Mouse (Mus musculus) intestine, postnatal 0 days (tissue): Measurements from ENCODE around the gene Igf2bp3. TPM values are rescaled to one million over a fixed set of nuclear protein-coding genes. Genes with fewer than 3 reads are reported as not detected.
A peak's percentile ranks its signal among the peaks of the same experiment; 100 is the strongest.

ENCODE experiments used
- ATAC-seq: fragments of 200-750 bp; cut with Nextera tagmentation; 2 replicates; pipeline ENCODE4 v1.8.0; 2017; ENCODE audit warnings: mild to moderate bottlenecking, moderate TSS enrichment, moderate library complexity
- H3K27ac ChIP-seq: fragments of 300-500 bp; sonication (generic); 2 replicates; pipeline ENCODE4 v1.5.1; 2014; ENCODE audit warnings: mild to moderate bottlenecking, low read depth, low read length, moderate library complexity
- H3K27me3 ChIP-seq: fragments of 300-500 bp; sonication (generic); replicated peaks from 2 replicates; pipeline ENCODE4 v1.6.1; 2014; ENCODE audit warnings: low read length, mixed read lengths; ENCODE audit not compliant: control insufficient read depth, insufficient read depth
- H3K36me3 ChIP-seq: fragments of 300-500 bp; sonication (generic); 2 replicates; pipeline ENCODE4 v1.6.1; 2014; ENCODE audit warnings: mild to moderate bottlenecking, moderate library complexity; ENCODE audit not compliant: control insufficient read depth, insufficient read depth
- H3K4me1 ChIP-seq: fragments of 300-500 bp; sonication (generic); replicated peaks from 2 replicates; pipeline ENCODE4 v1.6.1; 2014; ENCODE audit warnings: antibody characterized with exemption, low read length, mixed read lengths; ENCODE audit not compliant: control insufficient read depth, insufficient read depth
- H3K4me2 ChIP-seq: fragments of 300-500 bp; sonication (generic); replicated peaks from 2 replicates; pipeline ENCODE4 v1.6.1; 2014; ENCODE audit warnings: low read depth, mild to moderate bottlenecking, moderate library complexity
- H3K4me3 ChIP-seq: fragments of 300-500 bp; sonication (generic); 2 replicates; pipeline ENCODE4 v1.5.1; 2014; ENCODE audit warnings: low read depth, low read length
- H3K9ac ChIP-seq: fragments of 300-500 bp; sonication (generic); 2 replicates; pipeline ENCODE4 v1.6.1; 2014; ENCODE audit warnings: mild to moderate bottlenecking, low read depth, low read length
- H3K9me3 ChIP-seq: fragments of 300-500 bp; sonication (generic); 2 replicates; pipeline ENCODE4 v1.6.1; 2016; ENCODE audit warnings: mixed run types; ENCODE audit not compliant: control insufficient read depth
- CTCF ChIP-seq: sonication (generic); IDR thresholded peaks from 2 replicates; pipeline ENCODE4 v1.5.1; 2016; ENCODE audit warnings: low read depth, mild to moderate bottlenecking, control low read depth, antibody characterized with exemption, moderate library complexity
- WGBS: fragments of 180-500 bp; shearing (Covaris S2); extraction: QIAGEN DNeasy Blood & Tissue Kit; methylation state at CpG from one replicate; pipeline ENCODE4 v1.1.7; 2014; 5-methylcytosine and 5-hydroxymethylcytosine counted together
- polyA plus RNA-seq: library from polyadenylated mRNA; unstranded; fragments of >200 nt; fragmentation: Nextera tagmentation; extraction: Ambion mirVana; gene quantifications from 2 replicates; pipeline ENCODE4 v1.2.1, GENCODE M21; 2015

The Igf2bp3 gene
- polyA plus RNA-seq, 1 experiment from 2014 or later = 54.7 TPM

DNA sequence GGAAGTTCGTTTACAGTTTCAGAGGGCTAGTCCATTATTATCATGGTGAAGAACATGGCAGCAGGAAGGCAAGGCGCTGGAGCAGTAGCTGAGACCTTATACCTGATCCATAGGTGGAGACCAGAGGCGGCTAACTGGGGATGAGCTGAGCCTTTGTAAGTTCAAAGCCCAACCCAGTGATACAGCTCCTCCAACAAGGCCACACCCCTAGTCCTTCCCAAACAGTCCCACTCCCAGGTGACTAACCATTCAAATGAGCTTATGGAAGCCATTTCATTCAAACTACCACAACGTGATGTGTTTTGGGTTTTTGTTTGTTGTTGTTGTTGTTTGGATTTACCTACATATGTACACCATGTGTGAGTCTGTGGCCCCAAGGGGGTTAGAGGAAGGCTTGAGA is 20.2 kb downstream of the Igf2bp3 start:
- TF ChIP-seq CTCF = no peak
- H3K4me3 ChIP-seq = no peak overlapping the region

DNA sequence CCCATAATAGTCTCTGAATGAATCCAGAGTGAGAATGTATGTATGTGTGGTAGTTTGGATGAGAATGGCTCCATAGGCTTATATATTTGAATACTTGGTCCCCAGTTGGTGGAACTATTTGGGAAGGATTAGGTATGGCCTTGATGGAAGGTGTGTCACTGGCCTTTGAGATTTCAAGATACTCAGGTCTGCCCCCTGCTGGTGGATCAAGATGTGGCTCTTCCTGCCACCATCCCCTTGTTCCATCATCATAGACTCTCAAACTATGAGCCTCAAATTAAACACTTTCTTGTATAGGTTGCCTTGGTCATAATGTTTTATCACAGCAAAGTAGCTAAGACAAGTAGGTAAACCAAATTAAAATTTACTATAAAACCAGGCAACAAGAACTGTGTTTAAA is 25.4 kb downstream of the Igf2bp3 start:
- peak; percentile 55 for TF ChIP-seq CTCF
- no peaks in the 10 kb centered on the region for H3K9me3 ChIP-seq
- H3K36me3 ChIP-seq = peaks cover 8% of the 10 kb centered on the region; the same call in 1 of the 2 replicates
- no peak overlapping the region for H3K4me2 ChIP-seq
- H3K27me3 ChIP-seq = no peaks in the 10 kb centered on the region
- ATAC-seq = no peak
- no peak overlapping the region for H3K4me3 ChIP-seq
- H3K9ac ChIP-seq = no peak overlapping the region
- H3K27ac ChIP-seq = no peak overlapping the region
- no peaks in the 10 kb centered on the region for H3K4me1 ChIP-seq

More for the DNA sequence above, 20.2 kb downstream of the Igf2bp3 start:
- peaks cover 13% of the 10 kb centered on the region; the same call in 1 of the 2 replicates for H3K36me3 ChIP-seq
- H3K27ac ChIP-seq = no peak overlapping the region
- no peaks in the 10 kb centered on the region for H3K4me1 ChIP-seq
- no peaks in the 10 kb centered on the region for H3K27me3 ChIP-seq
- ATAC-seq = no peak
- H3K9me3 ChIP-seq = no peaks in the 10 kb centered on the region
- WGBS = 94% methylated on average over 4 of the region's 4 CpGs
- no peak overlapping the region for H3K4me2 ChIP-seq
- no peak overlapping the region for H3K9ac ChIP-seq

GRCm38 (mm10) chr6:49187299-49187698 is 27.5 kb downstream of the Igf2bp3 start:
- Histone ChIP-seq H3K36me3 (peaks cover 8% of the 10 kb centered on the region; the same call in 1 of the 2 replicates), H3K27ac (no peak overlapping the region), H3K9me3 (no peaks in the 10 kb centered on the region), H3K27me3 (no peaks in the 10 kb centered on the region), H3K9ac (no peak overlapping the region), H3K4me3 (no peak overlapping the region), H3K4me1 (no peaks in the 10 kb centered on the region), H3K4me2 (no peak overlapping the region)
- ATAC-seq = no peak
- peak; percentile 62 for TF ChIP-seq CTCF
- WGBS = 87% methylated on average over 7 of the region's 7 CpGs

GRCm38 (mm10) chr6:49176018-49176417 is 38.7 kb downstream of the Igf2bp3 start:
- no peak for ATAC-seq
- no peak overlapping the region for H3K4me2 ChIP-seq
- H3K27ac ChIP-seq = no peak overlapping the region
- H3K4me1 ChIP-seq = peaks cover 6% of the 10 kb centered on the region
- 0 out of 2 replicates have a peak, but pooled peaks have one; percentile 13 for TF ChIP-seq CTCF
- H3K9me3 ChIP-seq = no peaks in the 10 kb centered on the region
- H3K36me3 ChIP-seq = no peaks in the 10 kb centered on the region
- H3K4me3 ChIP-seq = no peak overlapping the region
- 55% methylated on average over 5 of the region's 5 CpGs for WGBS
- H3K27me3 ChIP-seq = no peaks in the 10 kb centered on the region
- no peak overlapping the region for H3K9ac ChIP-seq

DNA sequence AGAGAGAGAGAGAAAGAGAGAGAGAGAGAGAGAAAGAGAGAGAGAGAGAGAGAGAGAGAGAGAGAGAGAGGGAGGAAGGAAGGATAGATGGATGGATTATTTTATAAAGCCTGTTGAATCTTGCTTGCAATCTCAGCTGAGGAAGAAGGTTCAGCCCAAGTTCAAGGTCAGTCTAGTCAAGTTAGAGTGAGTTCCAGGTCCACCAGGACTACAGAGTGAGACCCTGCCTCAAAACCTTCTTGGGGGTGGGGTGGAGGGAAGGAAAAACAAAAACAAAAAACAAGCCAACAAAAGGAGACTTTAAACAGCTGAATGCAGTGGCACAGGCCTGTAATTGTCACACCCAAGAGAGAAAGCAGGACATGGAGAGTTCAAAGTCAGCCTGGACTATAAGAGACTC is 40.1 kb downstream of the Igf2bp3 start:
- H3K4me2 ChIP-seq = no peak overlapping the region
- no peak overlapping the region for H3K27ac ChIP-seq
- TF ChIP-seq CTCF = no peak
- no peak overlapping the region for H3K4me3 ChIP-seq
- H3K9ac ChIP-seq = no peak overlapping the region
- H3K27me3 ChIP-seq = no peaks in the 10 kb centered on the region
- H3K4me1 ChIP-seq = peaks cover 6% of the 10 kb centered on the region
- no peak for ATAC-seq
- H3K36me3 ChIP-seq = no peaks in the 10 kb centered on the region
- H3K9me3 ChIP-seq = no peaks in the 10 kb centered on the region

GRCm38 (mm10) chr6:49173674-49174073 is 41.1 kb downstream of the Igf2bp3 start:
- ATAC-seq = peak; percentile 47; the same call in 1 of the 2 replicates
- H3K27ac ChIP-seq = peak overlapping the region; percentile 21; the same call in 1 of the 2 replicates
- H3K4me3 ChIP-seq = no peak overlapping the region
- H3K4me1 ChIP-seq = peaks cover 6% of the 10 kb centered on the region
- no peak overlapping the region for H3K9ac ChIP-seq
- TF ChIP-seq CTCF = no peak
- 32% methylated on average over 4 of the region's 4 CpGs for WGBS
- H3K36me3 ChIP-seq = no peaks in the 10 kb centered on the region
- H3K4me2 ChIP-seq = no peak overlapping the region
- H3K27me3 ChIP-seq = no peaks in the 10 kb centered on the region
- no peaks in the 10 kb centered on the region for H3K9me3 ChIP-seq

DNA sequence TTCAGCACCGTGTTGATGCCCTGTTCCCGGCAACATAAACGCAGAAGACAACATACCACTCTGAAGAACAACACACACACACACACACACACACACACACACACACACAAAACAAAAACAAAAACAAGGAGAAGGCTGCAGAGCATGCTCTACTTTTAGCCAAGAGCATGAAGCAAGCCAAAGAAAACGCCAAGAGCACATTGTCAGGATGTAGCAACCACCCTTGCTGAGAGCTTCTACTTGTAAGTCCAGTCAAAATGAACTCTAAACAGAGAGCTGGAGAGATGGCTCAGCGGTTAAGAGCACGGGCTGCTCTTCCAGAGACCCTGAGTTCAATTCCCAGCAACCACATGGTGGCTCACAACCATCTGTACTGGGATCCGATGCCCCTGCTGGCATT is 41.5 kb downstream of the Igf2bp3 start:
- H3K4me2 ChIP-seq = no peak overlapping the region
- H3K27ac ChIP-seq = no peak overlapping the region
- no peak overlapping the region for H3K9ac ChIP-seq
- H3K27me3 ChIP-seq = no peaks in the 10 kb centered on the region
- peaks cover 6% of the 10 kb centered on the region for H3K4me1 ChIP-seq
- TF ChIP-seq CTCF = no peak
- no peaks in the 10 kb centered on the region for H3K9me3 ChIP-seq
- H3K4me3 ChIP-seq = no peak overlapping the region
- WGBS = 81% methylated on average over 7 of the region's 7 CpGs
- ATAC-seq = no peak
- H3K36me3 ChIP-seq = no peaks in the 10 kb centered on the region
